Mouse (Mus musculus) midbrain, embryonic 11.5 days (tissue): Measurements from ENCODE around the gene Cgas. TPM values are rescaled to one million over a fixed set of nuclear protein-coding genes. Genes with fewer than 3 reads are reported as not detected.
A peak's percentile ranks its signal among the peaks of the same experiment; 100 is the strongest.

Experiments used
- ATAC-seq: fragments of 200-750 bp; cut with Nextera tagmentation; 2 replicates; pipeline ENCODE4 v1.8.0; 2017; ENCODE audit warnings: moderate TSS enrichment, moderate library complexity; ENCODE audit not compliant: low FRiP score
- DNase-seq: peaks from one replicate; pipeline ENCODE4 v3.0.0; 2015; ENCODE audit warnings: low spot score; ENCODE audit errors: missing footprints
- H3K27ac ChIP-seq: fragments of 300-500 bp; sonication (generic); 2 replicates; pipeline ENCODE4 v1.5.1; 2014; ENCODE audit warnings: low read depth, low read length
- H3K27me3 ChIP-seq: fragments of 300-500 bp; sonication (generic); 2 replicates; pipeline ENCODE4 v1.6.1; 2014; ENCODE audit warnings: mild to moderate bottlenecking, low read length, moderate library complexity, mixed read lengths; ENCODE audit not compliant: control insufficient read depth, insufficient read depth
- H3K36me3 ChIP-seq: fragments of 300-500 bp; sonication (generic); 2 replicates; pipeline ENCODE4 v1.6.1; 2014; ENCODE audit warnings: mild to moderate bottlenecking, low read length, moderate library complexity, mixed read lengths; ENCODE audit not compliant: control insufficient read depth, insufficient read depth
- H3K4me1 ChIP-seq: fragments of 300-500 bp; sonication (generic); 2 replicates; pipeline ENCODE4 v1.6.1; 2014; ENCODE audit warnings: low read length; ENCODE audit not compliant: control insufficient read depth, insufficient read depth
- H3K4me2 ChIP-seq: fragments of 300-500 bp; sonication (generic); 2 replicates; pipeline ENCODE4 v1.6.1; 2014; ENCODE audit warnings: mild to moderate bottlenecking, moderate library complexity
- H3K4me3 ChIP-seq: fragments of 300-500 bp; sonication (generic); 2 replicates; pipeline ENCODE4 v1.5.1; 2014; ENCODE audit warnings: low read depth, low read length
- H3K9ac ChIP-seq: fragments of 300-500 bp; sonication (generic); 2 replicates; pipeline ENCODE4 v1.6.1; 2014; ENCODE audit warnings: low read length
- H3K9me3 ChIP-seq: fragments of 300-500 bp; sonication (generic); 2 replicates; pipeline ENCODE4 v1.6.1; 2016; ENCODE audit warnings: low read length; ENCODE audit not compliant: control insufficient read depth
- WGBS: fragments of 180-500 bp; shearing (Covaris S2); extraction: QIAGEN DNeasy Blood & Tissue Kit; methylation state at CpG from one replicate; pipeline ENCODE4 v1.1.7; 2014; 5-methylcytosine and 5-hydroxymethylcytosine counted together
- polyA plus RNA-seq: library from polyadenylated mRNA; unstranded; fragments of >200 nt; fragmentation: Nextera tagmentation; extraction: Ambion mirVana; gene quantifications from 2 replicates; pipeline ENCODE4 v1.2.1, GENCODE M21; 2014

Gene Cgas
- polyA plus RNA-seq, 1 experiment from 2014 or later, result 0.51 TPM

DNA sequence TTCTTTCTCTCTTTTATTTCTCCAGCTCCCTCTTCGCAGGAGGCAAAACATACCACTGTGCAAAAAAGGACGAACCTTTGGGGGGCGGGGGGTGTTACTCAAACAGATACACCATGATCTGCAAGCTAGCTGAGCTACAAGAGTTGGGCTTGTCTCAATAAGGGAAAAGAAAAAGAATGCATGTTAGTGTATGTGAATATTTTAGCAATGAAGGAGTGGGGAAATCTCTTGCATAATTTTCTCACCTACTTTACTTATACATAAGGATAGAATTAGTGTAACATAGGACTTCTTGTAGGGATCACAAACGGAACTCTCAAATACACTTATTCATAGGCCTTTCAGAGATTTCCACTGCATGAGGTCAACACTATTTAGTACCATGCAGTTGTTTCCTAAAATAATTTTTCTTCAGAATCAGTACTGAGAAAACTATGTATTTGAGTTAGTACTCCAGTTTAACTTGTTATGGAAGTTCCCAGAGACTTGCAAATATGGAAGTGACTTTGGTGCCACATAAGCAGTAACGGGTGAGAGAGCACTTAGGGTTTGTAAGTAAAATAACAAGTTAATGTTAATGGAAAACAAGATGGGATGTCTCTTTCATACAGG lies 31.8 kb upstream of the Cgas start:
- 90% methylated on average over 5 of the region's 5 CpGs for WGBS
- Histone ChIP-seq H3K27ac (no peak overlapping the region), H3K36me3 (peaks cover 18% of the 10 kb centered on the region; the same call in 1 of the 2 replicates), H3K9me3 (no peaks in the 10 kb centered on the region), H3K9ac (no peak overlapping the region), H3K27me3 (no peaks in the 10 kb centered on the region), H3K4me3 (no peak overlapping the region), H3K4me1 (peaks cover 2% of the 10 kb centered on the region; the same call in 1 of the 2 replicates), H3K4me2 (no peak overlapping the region)
- ATAC-seq (no peak), DNase-seq (peak; percentile 83)

- no peak overlapping the region for H3K4me2 ChIP-seq
- no peak overlapping the region for H3K4me3 ChIP-seq
- peaks cover 2% of the 10 kb centered on the region; the same call in 1 of the 2 replicates for H3K4me1 ChIP-seq
- WGBS, result 74% methylated on average over 2 of the region's 2 CpGs
- ATAC-seq, result no peak
- H3K9me3 ChIP-seq, result no peaks in the 10 kb centered on the region
- H3K36me3 ChIP-seq, result peaks cover 14% of the 10 kb centered on the region; the same call in 1 of the 2 replicates
- H3K27me3 ChIP-seq, result no peaks in the 10 kb centered on the region
- H3K9ac ChIP-seq, result no peak overlapping the region
- no peak for DNase-seq
- H3K27ac ChIP-seq, result no peak overlapping the region
Observed at GRCm38 (mm10) chr9:78474270-78474669, 31.2 kb upstream of the Cgas start.

GRCm38 (mm10) chr9:78473588-78473987 lies 30.6 kb upstream of the Cgas start:
- Histone ChIP-seq H3K36me3 (peaks cover 12% of the 10 kb centered on the region; the same call in 1 of the 2 replicates), H3K9me3 (no peaks in the 10 kb centered on the region), H3K4me3 (no peak overlapping the region), H3K4me1 (no peaks in the 10 kb centered on the region), H3K9ac (no peak overlapping the region), H3K4me2 (no peak overlapping the region), H3K27me3 (no peaks in the 10 kb centered on the region), H3K27ac (no peak overlapping the region)
- 88% methylated on average over 8 of the region's 8 CpGs for WGBS
- ATAC-seq (no peak), DNase-seq (no peak)

GRCm38 (mm10) chr9:78465725-78466124 lies 22.7 kb upstream of the Cgas start:
- Histone ChIP-seq H3K27me3 (no peaks in the 10 kb centered on the region), H3K27ac (no peak overlapping the region), H3K9me3 (no peaks in the 10 kb centered on the region), H3K4me3 (no peak overlapping the region), H3K9ac (no peak overlapping the region), H3K4me1 (no peaks in the 10 kb centered on the region), H3K36me3 (peaks cover 11% of the 10 kb centered on the region; the same call in 1 of the 2 replicates), H3K4me2 (no peak overlapping the region)
- ATAC-seq, result no peak
- 87% methylated on average over 3 of the region's 3 CpGs for WGBS
- no peak for DNase-seq

DNA sequence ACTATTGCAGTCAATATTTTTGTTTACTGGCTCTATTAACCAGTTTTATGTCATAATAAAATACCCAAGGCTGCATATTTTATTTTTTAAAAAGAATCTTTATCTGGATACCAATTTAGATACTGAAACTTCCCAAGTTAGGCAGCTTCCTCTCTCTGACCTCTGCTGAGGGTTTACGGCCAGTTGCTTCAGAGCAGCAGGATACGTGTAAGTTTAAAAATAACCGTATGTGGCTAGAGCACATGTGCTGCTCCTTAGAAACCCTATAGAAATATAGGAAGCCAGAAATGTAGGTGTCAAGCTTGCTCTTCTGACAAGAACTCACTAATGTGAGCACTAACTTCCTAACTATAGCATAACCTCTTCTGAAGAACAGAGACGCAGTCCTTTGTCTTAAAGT lies 20.3 kb upstream of the Cgas start:
- H3K27me3 ChIP-seq, result no peaks in the 10 kb centered on the region
- no peaks in the 10 kb centered on the region for H3K9me3 ChIP-seq
- WGBS, result 97% methylated on average over 4 of the region's 4 CpGs
- ATAC-seq, result no peak
- H3K4me1 ChIP-seq, result no peaks in the 10 kb centered on the region
- no peak overlapping the region for H3K9ac ChIP-seq
- H3K36me3 ChIP-seq, result peaks cover 15% of the 10 kb centered on the region; the same call in 1 of the 2 replicates
- H3K4me3 ChIP-seq, result no peak overlapping the region
- no peak for DNase-seq
- H3K27ac ChIP-seq, result no peak overlapping the region
- H3K4me2 ChIP-seq, result no peak overlapping the region

DNA sequence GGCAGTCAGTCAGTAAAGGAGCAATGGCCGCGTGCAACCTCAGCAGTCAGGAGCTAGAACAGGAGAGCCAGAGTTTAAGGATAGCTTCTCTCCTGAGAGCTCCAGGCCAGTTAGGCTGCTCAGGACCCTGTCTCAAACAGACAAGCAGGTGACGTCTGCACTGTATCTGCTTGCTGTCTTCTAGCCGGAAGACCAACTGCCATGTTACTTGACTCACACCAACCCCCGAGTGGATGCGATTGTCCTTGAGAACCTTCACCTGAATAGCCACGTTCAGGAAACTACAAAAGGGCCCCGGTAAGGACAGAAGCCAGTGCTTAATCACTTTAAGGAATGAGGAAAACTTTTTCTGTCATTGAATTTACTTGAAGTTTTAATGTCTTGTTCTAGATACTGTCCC lies 14.0 kb upstream of the Cgas start:
- Histone ChIP-seq H3K27ac (no peak overlapping the region), H3K4me1 (no peaks in the 10 kb centered on the region), H3K4me3 (no peak overlapping the region), H3K27me3 (no peaks in the 10 kb centered on the region), H3K9me3 (no peaks in the 10 kb centered on the region), H3K36me3 (peaks cover 22% of the 10 kb centered on the region; the same call in 1 of the 2 replicates), H3K4me2 (no peak overlapping the region), H3K9ac (no peak overlapping the region)
- ATAC-seq (no peak), DNase-seq (no peak)
- 94% methylated on average over 8 of the region's 8 CpGs for WGBS

DNA sequence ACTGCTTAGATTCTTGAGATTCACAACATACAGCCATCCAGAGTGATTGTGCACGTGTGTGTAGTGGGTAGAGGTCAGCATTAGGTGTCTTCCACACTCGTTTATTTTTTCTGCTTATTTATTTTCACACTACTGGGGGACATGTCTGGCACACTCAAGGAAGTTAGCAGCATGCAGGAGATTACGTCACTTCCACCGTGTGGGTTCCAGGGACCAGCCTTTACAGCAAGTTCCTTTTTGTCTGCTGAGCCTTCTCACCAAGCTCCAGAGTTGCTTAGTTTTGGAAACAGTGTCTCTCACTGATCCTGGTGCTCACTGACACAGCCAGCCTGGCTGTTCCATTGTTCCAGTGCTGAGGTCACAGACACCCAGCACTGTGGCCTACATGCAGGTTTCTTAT lies 8.3 kb upstream of the Cgas start:
- ATAC-seq, result no peak
- Histone ChIP-seq H3K9ac (no peak overlapping the region), H3K4me1 (peaks cover 6% of the 10 kb centered on the region), H3K4me3 (no peak overlapping the region), H3K36me3 (peaks cover 4% of the 10 kb centered on the region; the same call in 1 of the 2 replicates), H3K9me3 (no peaks in the 10 kb centered on the region), H3K27ac (no peak overlapping the region), H3K27me3 (peaks cover 3% of the 10 kb centered on the region), H3K4me2 (no peak overlapping the region)
- no peak for DNase-seq
- 84% methylated on average over 4 of the region's 4 CpGs for WGBS

- peaks cover 3% of the 10 kb centered on the region for H3K27me3 ChIP-seq
- no peak overlapping the region for H3K27ac ChIP-seq
- WGBS, result 77% methylated on average over 5 of the region's 5 CpGs
- H3K36me3 ChIP-seq, result peaks cover 4% of the 10 kb centered on the region; the same call in 1 of the 2 replicates
- peaks cover 6% of the 10 kb centered on the region for H3K4me1 ChIP-seq
- H3K9me3 ChIP-seq, result no peaks in the 10 kb centered on the region
- H3K4me2 ChIP-seq, result no peak overlapping the region
- H3K4me3 ChIP-seq, result no peak overlapping the region
- ATAC-seq, result no peak
- peak; percentile 80 for DNase-seq
- no peak overlapping the region for H3K9ac ChIP-seq
Observed at GRCm38 (mm10) chr9:78450404-78450803, 7.4 kb upstream of the Cgas start.

DNA sequence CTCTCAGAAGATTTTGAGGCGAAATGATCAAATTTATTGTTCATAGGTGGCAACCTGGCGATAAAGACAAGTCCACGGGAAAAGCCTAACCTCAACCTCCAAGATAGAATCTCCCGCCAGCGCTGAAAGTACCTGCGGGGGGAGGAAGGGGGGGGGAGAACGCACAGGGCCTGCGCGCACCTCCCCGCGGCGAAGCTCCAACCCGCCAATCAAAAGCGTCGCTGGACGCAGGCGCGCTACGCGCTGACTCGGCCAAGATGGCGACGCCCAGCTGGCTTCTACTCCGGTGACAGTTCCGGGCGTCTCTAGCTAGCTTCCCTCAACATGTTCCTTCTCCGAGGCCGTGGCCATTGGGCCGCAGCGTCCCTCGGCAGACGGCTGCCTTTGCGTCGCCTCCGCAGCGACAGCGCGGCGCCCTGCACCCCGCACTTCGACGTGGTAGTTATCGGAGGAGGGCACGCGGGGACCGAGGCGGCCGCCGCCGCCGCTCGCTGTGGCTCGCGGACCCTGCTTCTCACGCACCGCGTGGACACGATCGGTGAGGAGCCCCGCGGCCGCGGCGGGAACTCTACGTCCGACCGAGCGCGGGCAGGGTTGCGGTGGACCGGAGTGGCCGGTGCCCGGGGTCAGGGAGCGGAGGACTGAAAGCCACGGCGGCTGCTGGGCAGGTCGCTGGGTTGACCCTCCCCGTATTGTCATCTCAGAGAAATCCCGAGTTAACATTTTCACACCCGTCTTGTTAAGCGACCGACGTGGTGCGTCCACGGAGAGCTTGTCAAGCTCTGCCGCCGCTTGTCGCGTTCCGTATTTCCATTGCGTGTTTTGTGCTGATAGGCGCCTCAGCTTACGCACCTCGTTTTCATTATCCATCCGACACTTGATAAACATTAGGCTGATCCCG lies 5.2 kb upstream of the Cgas start, which contains the start of the genes Mto1 and Gm17324:
Mto1 (plus strand) TSS at position 236 of the 901 bp plus-strand sequence.
Gm17324 (minus strand) TSS at position 814 of the 901 bp plus-strand sequence.
- Histone ChIP-seq H3K9me3 (no peaks in the 10 kb centered on the region), H3K27me3 (peaks cover 21% of the 10 kb centered on the region), H3K27ac (peak within 1 kb of the TSS; percentile 80), H3K4me3 (peak within 1 kb of the TSS; percentile 88), H3K4me1 (peaks cover 6% of the 10 kb centered on the region), H3K36me3 (0 out of 2 replicates have a peak, but pooled peaks cover 2% of the 10 kb centered on the region), H3K4me2 (peak within 1 kb of the TSS; percentile 59), H3K9ac (peak within 1 kb of the TSS; percentile 89)
- peak; percentile 95 for ATAC-seq
- under 1% methylated on average over 95 of the region's 96 CpGs for WGBS
- peak; percentile 99 for DNase-seq
